Mouse (Mus musculus) layer of hippocampus, adult 11-12 months (tissue): ENCODE results near the gene Defb36.
A peak's percentile ranks its signal among the peaks of the same experiment; 100 is the strongest.

Experiments
- DNase-seq: peaks from one replicate; pipeline ENCODE4 v3.0.0; 2022; ENCODE audit warnings: low spot score

Defb36 gene

DNA sequence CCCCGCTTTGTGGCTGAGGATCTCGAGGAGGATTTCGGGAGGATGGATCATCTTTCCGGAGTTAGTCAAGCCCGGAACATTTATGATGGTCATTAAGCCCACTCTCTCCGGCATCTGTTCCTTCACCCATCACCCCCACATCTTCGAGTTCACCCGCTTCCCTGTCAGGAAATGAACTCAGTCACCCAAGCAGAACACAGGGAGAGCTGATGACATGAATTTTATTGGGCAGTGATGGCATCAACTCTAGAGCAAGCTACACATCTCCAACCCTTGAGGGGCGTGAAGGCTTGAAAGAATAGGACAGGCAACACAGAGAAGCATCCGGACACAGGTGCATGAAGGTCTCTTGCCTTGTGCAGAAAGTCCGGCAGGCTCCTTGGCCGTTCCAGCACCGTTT, 18.0 kb downstream of the Defb36 start:
- no peak for DNase-seq

DNA sequence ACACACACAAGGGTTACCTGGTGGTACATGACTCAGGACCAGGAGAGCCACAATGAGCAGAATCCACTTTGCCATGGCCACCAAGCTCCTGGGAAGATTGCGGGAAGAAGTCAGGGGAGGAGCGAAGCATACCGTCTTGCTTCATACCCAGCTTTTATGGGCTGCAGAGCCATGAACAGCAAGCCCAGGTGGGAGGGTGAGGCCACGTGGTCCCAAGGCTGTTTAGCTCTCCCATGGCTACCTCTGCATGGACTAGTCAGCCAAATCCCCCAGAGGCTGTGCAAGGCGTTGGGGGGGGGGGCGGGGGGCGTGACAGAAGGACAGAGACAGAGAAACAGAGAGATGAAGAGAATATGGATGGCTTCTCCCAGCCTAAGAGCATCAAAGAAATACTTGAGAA, 18.8 kb downstream of the Defb36 start, which contains the start of gene Defb25:
Gene Defb25 (minus strand): TSS at position 101 of the 400 bp plus-strand sequence.
- DNase-seq: no peak

DNA sequence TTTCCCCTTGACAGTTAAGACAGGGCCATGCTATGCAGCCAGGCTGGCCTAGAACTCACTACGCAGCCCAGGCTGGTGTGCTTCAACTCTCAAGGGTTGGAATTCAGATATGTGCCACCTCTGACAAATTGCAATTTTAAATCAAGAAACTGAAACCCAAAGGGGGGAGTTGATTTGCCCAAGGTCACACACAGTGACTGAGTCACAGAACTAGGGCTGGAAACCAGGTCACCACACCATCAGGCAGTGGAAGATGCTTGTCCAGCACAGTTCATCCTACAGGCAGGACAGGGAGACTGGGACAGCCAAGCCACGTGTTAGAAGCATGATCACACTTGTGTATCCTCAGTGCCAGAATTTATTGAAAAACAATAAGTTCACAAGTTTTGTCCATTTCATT, 20.4 kb downstream of the Defb36 start:
- no peak for DNase-seq

DNA sequence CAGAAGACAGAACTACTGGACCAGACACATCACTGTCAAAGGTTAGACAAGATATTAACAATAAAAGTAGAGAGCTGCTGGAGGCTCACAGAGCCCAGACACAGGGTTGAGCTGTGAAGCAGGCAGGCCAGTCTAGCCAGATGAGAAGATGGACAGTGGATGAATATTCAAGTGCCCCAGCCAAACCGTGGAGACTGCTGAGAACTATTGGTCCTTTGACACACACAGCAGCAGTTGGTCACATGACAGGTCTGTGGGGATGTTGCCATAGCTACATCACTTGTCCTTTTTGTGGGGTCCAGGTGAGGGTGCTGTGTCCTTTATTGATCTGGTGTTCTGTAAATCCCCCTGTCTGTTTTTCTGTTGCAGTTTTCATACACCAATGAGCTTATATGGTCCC, 21.1 kb downstream of the Defb36 start:
- DNase-seq: no peak

DNA sequence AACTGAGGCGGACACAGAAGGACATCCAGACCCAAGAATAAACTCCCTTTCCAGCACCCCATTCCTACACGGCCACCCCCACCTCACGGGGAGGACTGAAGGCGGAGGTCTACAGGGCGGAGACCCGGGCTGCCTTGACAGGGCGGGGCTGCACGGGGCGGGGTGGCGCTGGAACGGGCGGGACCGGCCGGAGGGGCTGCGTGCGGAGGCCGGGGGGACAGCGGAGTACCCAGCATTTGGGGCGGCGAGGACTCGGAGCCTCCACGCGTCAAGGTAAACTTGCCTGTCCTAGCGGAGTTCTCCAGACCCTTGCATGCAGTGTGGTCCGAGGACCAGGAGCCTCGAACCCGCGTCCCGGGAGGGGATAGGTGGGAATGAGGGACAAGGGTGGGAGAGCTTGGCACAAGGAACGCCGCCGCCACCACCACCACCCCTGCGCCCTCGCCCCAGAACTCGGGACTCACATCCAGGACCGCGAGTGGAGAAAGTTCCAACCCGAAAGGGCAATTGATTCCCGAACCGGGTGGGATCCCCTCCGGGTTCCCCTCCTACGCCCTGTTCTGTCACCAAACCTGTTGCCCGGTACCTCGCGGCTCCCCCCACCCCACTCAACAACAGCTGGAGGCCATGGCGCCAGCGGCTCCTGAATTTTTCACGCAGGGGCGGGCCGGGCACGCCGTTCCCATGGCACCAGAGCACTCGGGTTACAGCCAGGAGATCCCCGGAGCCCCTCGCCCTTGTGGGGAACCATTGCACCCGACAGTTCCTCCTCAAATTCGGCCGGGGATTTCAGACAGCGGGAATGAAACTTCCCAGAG, 22.9 kb downstream of the Defb36 start, which contains the start of gene Rem1:
Gene Rem1 (plus strand): TSS at position 178 of the 818 bp plus-strand sequence.
- no peak for DNase-seq

DNA sequence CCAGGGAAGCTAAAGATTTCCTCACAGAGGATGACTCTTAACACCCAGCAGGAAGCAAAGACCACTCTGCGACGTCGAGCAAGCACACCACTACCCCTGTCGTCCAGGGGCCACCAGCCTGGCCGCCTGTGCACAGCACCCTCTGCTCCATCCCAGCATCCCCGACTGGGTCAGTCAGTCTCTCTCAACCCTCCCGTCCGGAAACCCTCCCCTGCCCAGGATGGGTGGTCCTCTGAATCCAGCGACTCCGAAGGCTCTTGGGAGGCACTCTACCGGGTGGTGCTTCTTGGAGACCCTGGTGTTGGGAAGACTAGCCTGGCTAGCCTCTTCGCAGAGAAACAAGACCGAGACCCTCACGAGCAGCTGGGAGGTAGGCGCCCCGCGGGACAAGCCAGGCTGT, 23.9 kb downstream of the Defb36 start:
- no peak for DNase-seq

DNA sequence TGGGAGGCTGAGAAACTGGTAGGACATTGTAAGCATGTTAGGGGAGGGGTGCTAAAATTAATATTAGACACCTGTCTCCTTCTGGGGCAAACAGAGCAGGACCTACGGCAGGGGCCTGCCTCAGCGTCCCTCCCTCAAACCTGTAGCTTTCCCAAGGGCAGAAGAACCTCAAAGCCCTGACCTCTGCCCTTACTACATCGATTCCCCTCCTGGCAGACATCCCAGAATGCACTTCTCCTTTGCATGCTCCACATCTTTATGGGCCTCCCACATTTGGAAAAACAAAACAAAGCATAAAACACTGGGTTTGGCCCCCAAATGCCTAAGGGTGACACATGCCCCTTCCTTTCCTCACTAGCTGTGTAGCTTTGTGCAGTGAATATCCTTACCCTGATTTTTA, 25.1 kb downstream of the Defb36 start:
- no peak for DNase-seq

DNA sequence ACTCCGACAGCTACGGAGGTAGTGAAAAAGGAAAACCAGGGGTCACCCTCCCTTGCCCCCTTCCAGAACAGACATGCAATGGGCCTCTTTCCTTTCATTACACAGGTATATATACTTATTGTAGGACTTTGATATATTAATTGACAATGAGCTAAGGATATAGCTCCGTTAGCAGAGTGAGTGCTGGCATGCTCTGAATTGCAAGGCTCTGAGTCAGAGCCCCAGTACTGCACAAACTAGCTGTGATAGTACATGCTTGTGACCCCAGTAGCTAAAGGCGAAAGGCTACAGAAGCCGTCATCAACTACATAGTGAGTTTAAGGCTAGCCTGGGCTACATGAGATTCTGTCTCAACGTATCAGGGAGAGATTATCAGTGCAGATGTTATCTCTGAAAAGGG, 25.8 kb downstream of the Defb36 start:
- no peak for DNase-seq

DNA sequence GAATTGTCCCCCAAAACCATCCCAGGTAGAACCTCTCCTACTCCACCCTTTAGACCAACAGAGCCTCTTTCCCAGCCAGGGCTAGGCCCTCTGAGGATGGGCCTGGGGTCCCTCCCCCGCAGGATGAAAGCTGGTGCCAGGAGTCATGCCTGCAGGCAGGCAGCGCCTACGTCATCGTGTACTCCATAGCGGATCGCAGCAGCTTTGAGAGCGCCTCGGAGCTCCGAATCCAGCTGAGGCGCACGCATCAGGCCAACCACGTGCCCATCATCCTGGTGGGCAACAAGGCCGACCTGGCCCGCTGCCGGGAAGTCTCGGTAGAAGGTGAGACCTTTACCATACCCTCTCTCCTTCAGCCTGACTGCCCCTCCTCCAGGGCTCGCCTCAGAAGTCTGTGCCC, 29.2 kb downstream of the Defb36 start:
- no peak for DNase-seq

DNA sequence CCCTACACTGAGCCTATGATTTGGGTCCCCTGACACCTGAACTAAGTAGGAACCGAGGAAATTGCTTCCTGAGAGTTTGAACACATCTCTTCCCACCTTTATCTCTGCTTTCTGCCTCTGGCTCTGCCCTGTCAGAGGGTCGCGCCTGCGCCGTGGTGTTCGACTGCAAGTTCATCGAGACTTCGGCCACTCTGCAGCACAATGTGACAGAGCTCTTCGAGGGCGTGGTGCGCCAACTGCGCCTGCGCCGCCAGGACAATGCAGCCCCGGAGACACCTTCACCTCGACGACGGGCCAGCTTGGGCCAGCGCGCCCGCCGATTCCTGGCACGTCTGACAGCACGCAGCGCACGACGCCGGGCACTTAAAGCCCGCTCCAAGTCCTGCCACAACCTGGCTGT, 30.2 kb downstream of the Defb36 start:
- DNase-seq: no peak

DNA sequence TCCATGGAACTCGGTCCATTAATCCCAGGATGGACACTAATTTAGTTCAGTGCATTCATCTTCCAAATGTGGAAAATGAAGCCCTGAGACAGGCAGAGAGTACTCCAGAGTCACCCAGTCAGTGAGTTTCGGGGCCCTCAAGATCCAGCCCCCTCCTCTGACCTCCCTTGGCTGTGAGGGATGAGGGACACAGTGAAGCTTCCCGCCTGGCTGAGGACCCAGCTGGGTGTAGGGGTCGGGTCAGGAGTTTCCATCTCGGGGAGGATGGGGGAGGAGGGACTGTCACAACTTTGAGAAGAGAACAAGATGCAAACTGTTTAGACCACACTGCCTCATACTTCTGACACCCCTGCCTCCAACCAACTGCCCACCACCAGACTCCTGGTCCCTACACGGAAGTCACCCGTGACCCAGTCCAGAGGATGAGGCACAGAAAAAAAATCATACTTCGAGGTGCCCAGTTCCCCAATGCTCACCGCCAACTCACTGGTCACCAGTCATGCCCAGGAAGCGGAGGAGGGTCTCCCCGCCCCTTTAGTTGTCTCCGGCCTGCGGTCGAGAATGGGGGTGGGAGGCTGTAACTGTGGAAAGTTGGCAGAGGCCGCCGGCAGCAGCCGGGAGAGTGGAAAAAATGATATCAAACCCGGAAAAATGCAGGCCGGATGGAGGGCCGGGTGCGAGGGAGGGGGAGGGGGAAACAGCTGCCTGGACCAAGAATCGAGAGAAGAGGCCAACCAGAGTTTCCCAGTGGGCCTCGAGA, 32.3 kb downstream of the Defb36 start:
- no peak for DNase-seq

DNA sequence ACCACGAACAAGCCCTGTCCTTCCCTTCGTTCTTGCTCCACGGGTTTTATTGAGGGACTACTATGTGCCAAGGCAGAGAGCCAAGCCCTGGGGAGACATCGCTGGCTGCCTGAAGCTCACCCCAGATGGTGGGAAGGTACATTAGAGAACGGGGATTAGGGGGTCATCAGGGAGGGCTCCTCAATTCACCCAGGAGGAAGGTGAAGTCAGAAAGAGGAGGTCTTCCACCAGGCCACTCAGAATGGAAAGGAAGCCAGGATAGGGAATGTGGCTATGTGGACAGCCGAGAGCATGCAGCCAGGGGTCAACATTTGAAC, 32.8 kb downstream of the Defb36 start:
- no peak for DNase-seq

DNA sequence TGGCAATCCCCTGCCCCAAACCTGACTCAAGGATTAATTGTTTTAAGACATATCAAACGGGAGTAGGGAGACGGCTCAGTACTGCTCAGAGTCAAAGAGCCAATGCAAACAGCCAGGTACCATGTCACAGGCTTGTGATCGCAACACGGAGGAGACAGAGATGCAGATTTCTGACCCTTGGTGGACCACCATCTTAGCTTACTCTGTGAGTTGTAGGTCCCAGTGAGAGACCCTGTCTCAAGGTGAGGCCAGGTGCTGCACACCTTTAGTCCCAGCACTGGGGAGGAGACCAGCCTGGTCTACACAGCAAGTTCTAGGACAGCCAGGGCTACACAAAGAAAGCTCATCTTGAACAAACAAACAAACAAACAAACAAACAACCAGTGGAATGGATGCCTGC, 33.3 kb downstream of the Defb36 start:
- DNase-seq: no peak

DNA sequence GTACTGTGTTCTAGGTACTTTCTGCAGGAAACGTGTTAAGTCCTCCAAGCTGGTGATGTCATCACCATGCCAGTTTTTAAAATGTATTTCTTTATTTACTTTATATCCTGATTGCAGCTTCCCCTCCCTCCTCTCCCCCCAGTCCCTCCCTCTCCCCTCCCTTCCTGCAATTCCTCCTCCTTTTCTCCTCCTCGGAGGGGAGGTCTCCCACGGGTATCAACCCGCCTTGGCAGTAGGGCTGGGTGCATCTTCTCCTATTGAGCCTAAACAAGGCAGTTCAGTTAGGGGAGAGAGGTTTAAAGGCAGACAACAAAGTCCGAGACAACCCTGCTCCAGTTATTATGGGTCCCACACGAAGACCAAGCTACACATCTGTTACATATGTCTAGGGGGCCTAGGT, 34.7 kb downstream of the Defb36 start:
- DNase-seq: no peak

DNA sequence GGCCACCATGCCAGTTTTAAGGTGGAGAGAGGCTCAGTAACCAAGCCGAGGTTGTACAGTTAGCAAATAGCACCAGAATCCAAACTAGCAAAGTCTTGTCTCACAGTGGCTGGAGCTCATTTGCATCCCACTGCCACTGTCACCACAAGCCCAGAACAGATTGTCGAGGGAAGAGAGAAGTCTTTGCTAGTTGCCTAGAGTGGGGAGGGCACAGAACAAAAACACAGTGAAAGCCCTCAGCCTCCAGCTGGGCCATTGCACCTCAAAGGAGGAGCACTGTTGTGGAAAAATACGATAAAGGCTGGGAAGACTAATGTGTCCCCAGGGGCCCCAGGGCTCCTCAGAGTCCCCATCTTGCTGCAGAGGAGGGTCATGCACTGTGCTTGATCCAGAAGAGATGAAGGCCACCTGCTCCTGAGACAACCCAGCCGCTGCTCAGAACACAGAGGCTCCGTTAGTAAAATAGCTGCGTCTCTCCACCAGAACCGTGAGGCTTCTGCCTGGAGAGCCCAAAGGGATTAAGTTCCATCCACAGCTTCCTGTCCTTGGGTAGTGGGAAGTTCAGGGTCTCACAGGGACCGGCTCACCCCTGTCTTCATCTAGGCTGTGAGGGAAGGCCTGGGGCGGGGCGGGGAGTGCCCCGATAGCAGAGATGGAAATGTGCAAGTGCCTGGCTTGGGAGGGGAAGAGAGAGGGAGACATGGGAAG, 35.4 kb downstream of the Defb36 start:
- DNase-seq: no peak

DNA sequence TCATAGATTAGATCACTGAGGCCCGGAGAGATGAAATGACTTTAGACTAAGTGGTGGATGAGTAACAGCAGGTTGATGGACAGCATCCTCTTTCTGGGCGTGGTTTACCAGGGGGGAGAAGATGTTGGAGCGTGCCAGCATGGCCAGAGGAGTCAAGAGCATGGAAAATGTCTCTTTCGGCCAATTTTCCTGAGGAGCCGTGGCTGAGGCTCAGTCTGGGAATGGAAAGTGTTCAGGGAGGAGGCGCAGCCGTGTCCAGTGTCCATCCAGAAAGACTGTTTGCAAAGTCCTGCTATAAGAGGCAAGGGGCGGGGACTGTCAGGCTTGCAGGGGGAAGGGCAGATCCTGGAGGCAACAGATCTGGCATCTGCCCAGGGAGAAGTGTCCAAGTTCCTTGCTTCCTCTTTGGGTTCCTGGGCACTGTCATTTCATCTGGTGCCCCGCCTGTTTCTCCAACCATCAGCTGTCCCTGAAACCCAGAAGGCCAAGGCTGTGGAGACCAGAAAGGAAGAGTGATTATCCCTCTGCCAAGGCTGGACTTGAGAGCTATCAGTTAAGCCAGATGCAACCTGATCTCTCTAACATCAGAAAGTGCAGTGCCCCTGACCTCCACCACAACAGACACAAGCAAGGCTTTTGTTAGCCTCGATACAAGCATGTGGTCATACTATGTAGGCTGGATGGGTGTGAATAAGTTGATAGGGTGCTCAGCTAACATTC, 48.9 kb downstream of the Defb36 start:
- DNase-seq: no peak

DNA sequence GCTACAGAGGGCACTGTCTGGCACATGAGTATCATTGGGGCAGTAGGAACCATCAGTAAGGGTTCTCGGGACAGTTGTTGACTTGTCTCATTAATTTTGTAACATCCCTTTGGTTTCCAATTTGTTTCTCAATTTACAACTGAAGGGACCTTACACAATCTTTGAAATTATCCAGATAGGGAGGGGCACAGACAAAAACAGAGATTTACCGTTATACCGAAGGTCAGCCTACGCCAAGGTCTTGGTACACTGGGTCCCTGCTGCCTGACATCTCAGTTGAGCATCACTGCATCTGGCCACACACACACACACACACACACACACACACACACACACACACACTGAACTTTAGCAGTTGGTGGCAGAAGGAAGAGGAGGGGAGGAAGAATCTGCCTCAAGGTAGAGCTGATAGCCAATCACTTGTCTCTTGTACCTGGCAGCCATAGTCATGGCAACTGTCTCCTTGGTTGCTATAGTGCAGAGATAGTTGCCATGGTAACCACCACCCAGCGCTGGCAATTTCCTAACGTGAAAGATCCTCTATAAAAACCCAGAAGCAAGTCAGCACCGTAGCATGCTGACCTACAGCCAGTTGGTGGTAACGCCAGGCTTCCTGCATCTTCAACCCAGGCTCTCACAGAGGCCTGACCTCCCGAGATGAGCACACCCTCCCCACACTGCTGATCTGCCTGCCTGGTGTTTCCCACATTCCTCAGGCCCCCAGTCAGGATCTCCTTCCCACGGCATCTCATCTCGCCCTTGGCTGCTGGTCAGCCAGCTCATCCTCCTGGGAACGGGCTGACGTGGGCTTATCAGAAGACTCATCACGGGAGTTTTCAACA, 50.0 kb downstream of the Defb36 start:
- DNase-seq: peak; percentile 75

DNA sequence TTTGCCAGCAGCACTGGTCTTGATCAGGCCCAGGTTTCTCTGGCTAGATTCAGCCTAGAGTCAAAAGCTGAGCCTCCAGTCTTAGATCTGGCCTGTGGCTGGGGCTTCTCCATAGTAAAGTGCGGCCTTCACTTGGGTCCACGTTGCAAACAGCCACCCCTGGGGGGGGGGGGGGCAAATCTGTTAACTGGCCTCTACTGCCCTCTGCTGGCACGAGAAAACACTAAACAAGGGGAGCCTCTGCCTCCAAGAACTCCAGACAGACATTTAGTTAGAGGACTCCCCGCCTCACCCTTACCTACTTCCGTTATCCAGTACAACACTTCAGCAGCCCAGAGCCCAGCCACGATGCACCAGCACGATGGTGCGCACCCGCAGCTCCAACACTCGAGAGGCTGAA, 53.3 kb downstream of the Defb36 start:
- no peak for DNase-seq

DNA sequence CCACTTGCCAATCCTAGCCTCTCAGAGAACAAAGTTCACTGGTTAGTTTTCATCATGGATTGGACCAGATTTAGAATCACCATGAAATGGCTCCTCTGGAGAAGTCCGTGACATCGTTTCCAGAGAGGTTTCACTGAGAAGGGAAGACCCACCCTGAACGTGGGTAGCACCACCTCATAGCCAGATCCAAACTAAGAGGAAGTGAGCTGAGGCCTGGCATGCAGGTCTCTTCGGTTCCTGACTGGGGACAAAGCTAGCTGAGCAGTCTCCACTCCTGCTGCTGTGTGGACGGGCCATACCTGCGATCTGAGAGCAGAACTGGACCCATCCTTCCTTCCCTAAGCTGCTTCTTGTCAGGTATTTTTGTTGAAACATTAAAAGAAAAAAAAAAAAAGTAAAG, 57.0 kb downstream of the Defb36 start:
- DNase-seq: no peak
